In the genomic region with DNA sequence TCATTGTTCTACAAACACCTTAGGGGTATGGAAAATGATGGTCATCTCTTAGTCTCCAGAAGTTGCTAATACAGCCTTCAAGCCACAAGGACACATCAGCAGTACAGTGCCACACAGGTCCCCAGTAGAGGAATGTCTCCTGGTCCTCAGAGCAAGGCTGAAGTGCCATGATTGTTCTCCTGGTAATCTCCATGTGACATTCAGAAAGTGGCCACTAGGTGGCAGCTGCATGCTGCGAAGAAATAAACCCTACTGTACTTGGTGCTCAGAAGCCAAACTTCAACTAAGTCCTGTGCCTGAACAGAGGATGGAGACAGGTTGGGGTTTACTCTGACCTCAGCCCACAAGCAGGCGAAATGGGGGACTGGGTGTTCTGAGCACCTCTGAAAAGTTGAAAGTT, we compare ENCODE assay signal across 9 mouse cellular contexts. TPM values are rescaled to one million over a fixed set of nuclear protein-coding genes. Genes with fewer than 3 reads are reported as not detected.
DNase-seq lines count a peak whose midpoint lies in the region; ATAC-seq and TF ChIP-seq lines count a peak whose summit lies in the region.
"Had no signal": no experiment of that assay in that cellular context is flagged by ENCODE, and none has a peak within 500 bp of the region (broad histone marks: within the 10 kb centered on the region; RNA-seq: fewer than 3 reads in every experiment).

No protein-coding gene starts in this region.

- DNase-seq in A20 (ENCODE audit: low read depth, low spot score), result peak; percentile 84
- peak; percentile 74 to 75 for DNase-seq in adrenal gland, adult 18-20 months (ENCODE audit: low spot score in 2 of 2)
- peak; percentile 89 for DNase-seq in embryo, embryonic 10.5 days (ENCODE audit: low spot score)
- DNase-seq in gastrocnemius, postnatal 25 days, result peak; percentile 28
- peak; percentile 58 for DNase-seq in liver, adult 2 months (ENCODE audit: extremely low read depth, low read depth, low spot score)
- peak; percentile 72 for DNase-seq in naive thymus-derived CD4-positive, alpha-beta T cell, adult 2 months (ENCODE audit: low read depth)

- no peak overlapping the region for H3K9ac ChIP-seq in kidney, embryonic 16.5 days (replicated peaks; ENCODE audit: low read length)
- no peak overlapping the region for H3K9ac ChIP-seq in liver, adult 2 months (ENCODE audit: low read depth, low read length)
- H3K9ac ChIP-seq in stomach, embryonic 14.5 days (replicated peaks; ENCODE audit: low read depth, low read length), result no peak overlapping the region
- H3K9ac ChIP-seq: embryonic facial prominence, embryonic 12.5 days had no signal

- H3K4me1 ChIP-seq in kidney, embryonic 16.5 days (ENCODE audit: insufficient read depth, low read length), result no peaks in the 10 kb centered on the region
- H3K4me1 ChIP-seq in liver, adult 2 months (ENCODE audit: control insufficient read depth, insufficient read depth, low read length), result no peaks in the 10 kb centered on the region
- no peaks in the 10 kb centered on the region for H3K4me1 ChIP-seq in stomach, embryonic 14.5 days (ENCODE audit: control insufficient read depth, insufficient read depth, low read length)
- H3K4me1 ChIP-seq: embryonic facial prominence, embryonic 12.5 days had no signal

- no peaks in the 10 kb centered on the region for H3K27me3 ChIP-seq in kidney, embryonic 16.5 days (ENCODE audit: insufficient read depth, low read length)
- no peaks in the 10 kb centered on the region for H3K27me3 ChIP-seq in liver, adult 2 months (ENCODE audit: control insufficient read depth, insufficient read depth, low read length)
- H3K27me3 ChIP-seq in stomach, embryonic 14.5 days (ENCODE audit: control insufficient read depth, insufficient read depth, low read length), result no peaks in the 10 kb centered on the region
- H3K27me3 ChIP-seq: embryonic facial prominence, embryonic 12.5 days had no signal

- TF ChIP-seq CTCF in liver, adult 2 months (IDR thresholded peaks at IDR 0.05; ENCODE audit: low read depth, low read length), result peak; percentile 57

- H3K4me2 ChIP-seq in kidney, embryonic 16.5 days (replicated peaks; ENCODE audit: low read depth, low read length), result no peak overlapping the region
- H3K4me2 ChIP-seq in stomach, embryonic 14.5 days (replicated peaks; ENCODE audit: low read depth, low read length), result no peak overlapping the region
- H3K4me2 ChIP-seq: embryonic facial prominence, embryonic 12.5 days had no signal

- no peak overlapping the region for H3K27ac ChIP-seq in kidney, embryonic 16.5 days (ENCODE audit: low read length)
- H3K27ac ChIP-seq in liver, adult 2 months (replicated peaks; ENCODE audit: insufficient read depth, low read depth, low read length), result no peak overlapping the region
- H3K27ac ChIP-seq in stomach, embryonic 14.5 days (ENCODE audit: low read length), result no peak overlapping the region
- H3K27ac ChIP-seq: embryonic facial prominence, embryonic 12.5 days had no signal

- WGBS in kidney, embryonic 16.5 days, result 4% methylated on average over 2 of the region's 2 CpGs
- 7% methylated on average over 2 of the region's 2 CpGs for WGBS in liver, adult 2 months
- WGBS in stomach, embryonic 14.5 days, result 10% methylated on average over 2 of the region's 2 CpGs

- H3K4me3 ChIP-seq in kidney, embryonic 16.5 days (ENCODE audit: low read length), result no peak overlapping the region
- no peak overlapping the region for H3K4me3 ChIP-seq in liver, adult 2 months (ENCODE audit: insufficient read depth, low read depth, low read length)
- H3K4me3 ChIP-seq in stomach, embryonic 14.5 days (ENCODE audit: low read depth, low read length), result no peak overlapping the region
- H3K4me3 ChIP-seq: embryonic facial prominence, embryonic 12.5 days had no signal

- peak; percentile 67 for ATAC-seq in kidney, embryonic 16.5 days (ENCODE audit: low FRiP score, low TSS enrichment)
- ATAC-seq in stomach, embryonic 14.5 days (ENCODE audit: insufficient number of reproducible peaks, insufficient read depth, low FRiP score, low read depth), result peak; percentile 46; the same call in 1 of the 2 replicates

- H3K79me2 ChIP-seq in liver, adult 2 months (ENCODE audit: control insufficient read depth, insufficient read depth, low read length), result no peaks in the 10 kb centered on the region

- TF ChIP-seq POLR2A in liver, adult 2 months (IDR thresholded peaks at IDR 0.05; ENCODE audit: extremely low read depth, insufficient read depth, low read length), result no peak

- no peaks in the 10 kb centered on the region for H3K9me3 ChIP-seq in kidney, embryonic 16.5 days (ENCODE audit: low read length)
- H3K9me3 ChIP-seq in stomach, embryonic 14.5 days (ENCODE audit: control insufficient read depth, low read depth, low read length), result no peaks in the 10 kb centered on the region
- H3K9me3 ChIP-seq: embryonic facial prominence, embryonic 12.5 days had no signal

- H3K36me3 ChIP-seq in kidney, embryonic 16.5 days (ENCODE audit: insufficient read depth, low read length), result no peaks in the 10 kb centered on the region
- H3K36me3 ChIP-seq in liver, adult 2 months (ENCODE audit: control insufficient read depth, insufficient read depth, low read length), result no peaks in the 10 kb centered on the region
- H3K36me3 ChIP-seq in stomach, embryonic 14.5 days (ENCODE audit: control insufficient read depth, insufficient read depth, low read length), result no peaks in the 10 kb centered on the region
- H3K36me3 ChIP-seq: embryonic facial prominence, embryonic 12.5 days had no signal

RNA-seq across cellular contexts. Expression of a gene that starts 14.9 kb away (rescaled TPM):
- 1 to 10 TPM in 1 of 2 experiments, under 1 TPM in 1; 0.93 to 3.2 TPM for total RNA-seq in adrenal gland, adult 18-20 months (2021)
- total RNA-seq in gastrocnemius, postnatal 25 days (2021), result under 1 TPM; 0.13 to 0.40 TPM
- 0.24 and 0.29 TPM in 2 replicates for polyA plus RNA-seq in kidney, embryonic 16.5 days (2015; fragmentation: Nextera tagmentation; extraction: Ambion mirVana)
- 1.6 and 2.6 TPM in 2 replicates for total RNA-seq in liver, adult 2 months (2014; rRNA removed)
- 1.1 and 2.1 TPM in 2 replicates for polyA plus RNA-seq in liver, adult 2 months (2012; rRNA removed)
- 0.59 and 0.81 TPM in 2 replicates for polyA plus RNA-seq in stomach, embryonic 14.5 days (2014; fragmentation: Nextera tagmentation; extraction: Ambion mirVana)

Comparison
In these comparisons a context has a peak if more than half of its experiments do, and no peak if none do; other contexts are left out.
1. DNase-seq: peak in every context shown above with its lines; median percentile 89 in embryo, embryonic 10.5 days; 84 in A20; 74 in adrenal gland, adult 18-20 months; 72 in naive thymus-derived CD4-positive, alpha-beta T cell, adult 2 months; 58 in liver, adult 2 months; 28 in gastrocnemius, postnatal 25 days.